Mouse (Mus musculus) retina, postnatal 7 days (tissue): Measurements from ENCODE around the gene Immt.
"Not testable (repeated sequence)": the region's sequence is repeated elsewhere in the genome, so short reads cannot be mapped to it uniquely, and the experiment has no call there.

Source experiments
- DNase-seq: peaks from one replicate; pipeline ENCODE4 v3.0.0-alpha.2; 2012; ENCODE audit warnings: low read depth, low spot score

Gene Immt

GRCm38 (mm10) chr6:71846906-71847305 lies 15.8 kb downstream of the Immt start:
- not testable (repeated sequence) for DNase-seq

GRCm38 (mm10) chr6:71867751-71868150 lies 36.6 kb downstream of the Immt start:
- DNase-seq, result no peak

- no peak for DNase-seq
Observed at GRCm38 (mm10) chr6:71868809-71869208, 37.7 kb downstream of the Immt start.

DNA sequence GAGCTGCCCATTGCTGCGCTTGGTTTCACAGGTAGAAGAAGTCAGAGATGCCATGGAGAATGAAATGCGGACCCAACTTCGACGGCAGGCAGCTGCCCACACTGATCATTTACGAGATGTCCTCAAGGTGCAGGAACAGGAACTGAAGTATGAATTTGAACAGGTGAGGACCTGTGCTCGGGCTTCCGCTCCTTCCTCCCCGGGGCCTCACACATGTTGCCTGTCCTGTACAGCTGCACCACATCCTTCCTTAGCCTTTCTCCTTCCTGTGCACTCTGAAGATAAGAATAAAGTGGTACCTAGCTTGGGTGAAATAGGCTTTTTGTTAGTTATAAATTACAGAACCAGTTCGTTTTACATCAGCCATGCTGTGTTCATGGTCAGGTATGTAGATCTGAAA lies 40.3 kb downstream of the Immt start:
- no peak for DNase-seq

DNA sequence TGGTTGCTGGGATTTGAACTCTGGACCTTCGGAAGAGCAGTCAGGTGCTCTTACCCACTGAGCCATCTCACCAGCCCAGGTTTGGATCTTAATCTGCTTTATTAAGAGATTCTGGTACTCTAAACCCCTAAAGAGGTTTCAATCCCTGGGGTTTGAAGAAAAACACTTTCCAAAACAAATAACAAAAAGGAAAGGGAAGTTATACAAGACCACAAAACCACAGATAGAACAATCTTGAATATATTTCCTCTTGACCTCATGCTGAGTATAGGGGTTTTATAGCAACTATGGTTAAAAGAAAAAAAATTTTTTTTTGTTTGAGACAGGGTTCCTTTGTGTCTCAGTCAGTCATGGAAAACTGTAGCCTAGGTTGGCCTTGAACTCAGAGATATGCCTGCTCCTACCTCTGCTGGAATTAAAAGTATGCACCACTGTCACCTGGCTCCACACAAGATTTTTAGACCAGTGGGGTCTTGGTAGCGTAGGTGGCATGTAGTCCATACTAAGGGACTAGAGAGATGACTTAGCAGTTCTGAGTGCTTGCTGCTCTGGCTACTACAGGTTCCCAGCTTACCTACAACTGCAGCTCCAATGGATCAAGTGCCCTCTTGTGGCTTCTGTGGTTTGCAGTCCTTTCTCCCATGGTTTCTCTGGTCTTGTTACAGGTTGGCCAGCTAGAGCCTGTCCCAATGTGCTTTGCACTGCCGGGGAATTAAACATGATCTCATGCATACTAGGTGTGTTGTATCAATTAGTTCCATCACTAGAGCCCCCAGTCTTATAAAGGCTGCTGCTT lies 47.0 kb downstream of the Immt start:
- no peak for DNase-seq

GRCm38 (mm10) chr6:71893263-71893662 lies 62.1 kb downstream of the Immt start:
- no peak for DNase-seq

DNA sequence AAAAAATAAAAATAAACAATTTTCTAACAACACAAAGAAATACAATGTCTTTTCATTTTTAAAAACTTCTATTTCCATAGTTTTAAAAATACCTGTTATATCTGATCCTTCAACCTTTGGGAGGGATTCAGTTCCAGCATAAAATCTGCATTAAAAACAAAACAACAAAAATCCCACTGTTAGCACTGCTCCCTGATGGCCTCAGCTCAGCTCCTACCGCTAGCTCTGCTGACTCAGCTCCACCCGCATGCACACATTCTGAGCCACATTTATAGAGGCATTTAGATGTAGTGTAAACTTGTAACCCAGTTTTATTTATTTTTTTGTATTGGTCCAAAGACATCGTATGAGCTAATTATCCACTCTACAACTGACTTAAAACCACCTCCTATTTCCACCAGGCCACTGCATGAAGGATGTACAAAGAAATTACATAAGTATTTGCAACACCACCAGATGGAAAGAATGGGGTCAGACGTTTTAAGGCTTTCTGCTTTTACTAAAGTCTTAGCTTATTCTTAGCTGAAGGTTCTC lies 76.6 kb downstream of the Immt start:
- DNase-seq, result no peak

DNA sequence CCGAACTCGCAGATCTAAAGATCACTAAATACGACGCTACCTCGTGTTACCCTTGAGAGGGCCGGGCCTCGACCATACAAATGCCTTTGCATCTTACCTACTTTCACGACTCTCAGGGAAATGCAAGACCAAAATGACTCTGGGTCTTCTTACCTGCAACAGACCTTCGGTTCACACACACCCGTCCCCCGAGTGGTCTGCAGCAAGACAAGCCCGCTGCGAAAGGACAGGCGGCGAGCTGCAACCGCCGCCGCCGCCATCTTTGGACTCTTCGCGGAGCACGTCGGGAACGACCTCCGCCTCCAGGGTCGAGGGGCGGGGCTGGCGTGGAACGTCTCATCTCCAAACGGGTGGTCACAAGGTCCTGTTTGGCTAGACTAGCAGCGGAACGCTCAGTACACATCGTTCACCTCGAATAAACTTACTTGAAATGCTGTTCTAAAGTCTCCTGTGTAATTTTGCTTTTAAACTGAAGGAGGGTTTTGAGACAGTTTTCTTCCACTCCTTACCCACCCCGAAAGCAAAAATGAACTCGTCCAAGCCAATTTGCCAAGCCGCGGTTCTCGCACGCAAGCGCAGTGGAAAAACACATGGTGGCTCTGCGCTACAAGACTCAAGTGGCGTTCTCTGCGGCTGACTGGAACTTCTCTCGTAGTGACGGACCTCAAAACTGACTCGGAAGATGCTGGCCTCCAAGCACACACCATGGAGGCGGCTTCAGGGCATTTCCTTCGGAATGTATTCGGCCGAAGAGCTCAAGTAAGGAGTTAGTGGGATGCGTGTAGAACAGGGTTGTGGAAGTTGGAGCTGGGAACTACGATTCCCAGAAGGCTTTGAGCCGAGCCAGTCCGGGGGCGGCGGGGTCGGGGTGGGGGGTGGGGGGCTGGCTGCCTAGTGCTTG lies 77.6 kb downstream of the Immt start, which contains the start of the genes Ptcd3 and Polr1a:
Gene Ptcd3, minus strand, starts transcription at position 270 of the 901 bp plus-strand sequence.
Gene Polr1a, plus strand, starts transcription at position 573 of the 901 bp plus-strand sequence.
- DNase-seq, result peak; percentile 91

- no peak for DNase-seq
Observed at GRCm38 (mm10) chr6:71909384-71909783, 78.3 kb downstream of the Immt start.

GRCm38 (mm10) chr6:71909840-71910239 lies 78.7 kb downstream of the Immt start:
- DNase-seq, result no peak

- DNase-seq, result no peak
Observed at GRCm38 (mm10) chr6:71911686-71912450, 80.7 kb downstream of the Immt start.

DNA sequence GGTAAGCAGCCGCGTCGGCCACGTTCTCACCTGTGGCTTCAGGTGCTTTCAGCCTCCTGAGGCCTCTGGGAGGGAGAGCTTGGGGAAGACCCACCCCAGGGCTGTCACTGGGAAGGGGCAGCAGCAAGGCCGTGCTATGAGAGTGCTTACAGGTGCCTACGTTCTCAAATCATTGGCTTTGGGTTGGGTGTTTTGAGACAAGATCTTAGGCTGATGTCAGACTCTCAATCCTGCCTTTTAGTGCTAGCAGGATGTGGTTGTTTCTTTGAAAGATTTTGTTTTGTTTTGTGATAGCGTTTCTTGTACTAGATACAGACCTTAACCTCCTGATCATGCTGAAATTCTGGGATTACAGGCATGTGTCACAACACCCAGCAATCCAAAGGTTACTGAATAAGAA lies 89.6 kb downstream of the Immt start:
- DNase-seq, result no peak

- not testable (repeated sequence) for DNase-seq
Observed at GRCm38 (mm10) chr6:71925233-71925632, 94.1 kb downstream of the Immt start.
